Mouse (Mus musculus) stomach, embryonic 14.5 days (tissue): ENCODE measurements around the gene Actn3. TPM values are rescaled to one million over a fixed set of nuclear protein-coding genes. Genes with fewer than 3 reads are reported as not detected.

Source experiments
- ATAC-seq: fragments of 200-750 bp; cut with Nextera tagmentation; 2 replicates; pipeline ENCODE4 v1.8.0; 2017; ENCODE audit warnings: low read depth, moderate TSS enrichment; ENCODE audit not compliant: insufficient number of reproducible peaks, insufficient read depth, low FRiP score
- H3K27ac ChIP-seq: fragments of 300-500 bp; sonication (generic); 2 replicates; pipeline ENCODE4 v1.5.1; 2014; ENCODE audit warnings: mild to moderate bottlenecking, low read length, moderate library complexity, mixed read lengths
- H3K27me3 ChIP-seq: fragments of 300-500 bp; sonication (generic); 2 replicates; pipeline ENCODE4 v1.6.1; 2014; ENCODE audit warnings: low read length, control low read depth, mixed read lengths; ENCODE audit not compliant: control insufficient read depth, insufficient read depth
- H3K36me3 ChIP-seq: fragments of 300-500 bp; sonication (generic); 2 replicates; pipeline ENCODE4 v1.6.1; 2014; ENCODE audit warnings: mild to moderate bottlenecking, control low read depth, low read length, moderate library complexity, mixed read lengths; ENCODE audit not compliant: control insufficient read depth, insufficient read depth
- H3K4me1 ChIP-seq: fragments of 300-500 bp; sonication (generic); 2 replicates; pipeline ENCODE4 v1.6.1; 2014; ENCODE audit warnings: low read length, control low read depth, mixed read lengths; ENCODE audit not compliant: control insufficient read depth, insufficient read depth
- H3K4me2 ChIP-seq: fragments of 300-500 bp; sonication (generic); replicated peaks from 2 replicates; pipeline ENCODE4 v1.6.1; 2014; ENCODE audit warnings: low read depth, low read length, control low read depth
- H3K4me3 ChIP-seq: fragments of 300-500 bp; sonication (generic); 2 replicates; pipeline ENCODE4 v1.5.1; 2014; ENCODE audit warnings: low read depth, low read length, control low read depth
- H3K9ac ChIP-seq: fragments of 300-500 bp; sonication (generic); replicated peaks from 2 replicates; pipeline ENCODE4 v1.6.1; 2014; ENCODE audit warnings: low read depth, mild to moderate bottlenecking, control low read depth, low read length, moderate library complexity, mixed read lengths
- H3K9me3 ChIP-seq: fragments of 300-500 bp; sonication (generic); 2 replicates; pipeline ENCODE4 v1.6.1; 2016; ENCODE audit warnings: low read depth, low read length, control low read depth; ENCODE audit not compliant: control insufficient read depth
- WGBS: fragments of 180-500 bp; shearing (Covaris S2); extraction: QIAGEN DNeasy Blood & Tissue Kit; methylation state at CpG from one replicate; pipeline ENCODE4 v1.1.7; 2014; 5-methylcytosine and 5-hydroxymethylcytosine counted together
- polyA plus RNA-seq: library from polyadenylated mRNA; unstranded; fragments of >200 nt; fragmentation: Nextera tagmentation; extraction: Ambion mirVana; gene quantifications from 2 replicates; pipeline ENCODE4 v1.2.1, GENCODE M21; 2014

Gene Actn3
- polyA plus RNA-seq, 1 experiment from 2014 or later, result 1.8 TPM

GRCm38 (mm10) chr19:4899888-4900287 lies 22.2 kb upstream of the Actn3 start:
- no peak overlapping the region for H3K27ac ChIP-seq
- H3K4me3 ChIP-seq, result no peak overlapping the region
- no peak overlapping the region for H3K4me2 ChIP-seq
- no peaks in the 10 kb centered on the region for H3K36me3 ChIP-seq
- H3K27me3 ChIP-seq, result no peaks in the 10 kb centered on the region
- 72% methylated on average over 3 of the region's 3 CpGs for WGBS
- no peaks in the 10 kb centered on the region for H3K4me1 ChIP-seq
- H3K9ac ChIP-seq, result no peak overlapping the region
- no peaks in the 10 kb centered on the region for H3K9me3 ChIP-seq
- ATAC-seq, result no peak

GRCm38 (mm10) chr19:4898972-4899371 lies 21.3 kb upstream of the Actn3 start:
- Histone ChIP-seq H3K9me3 (no peaks in the 10 kb centered on the region), H3K27ac (no peak overlapping the region), H3K4me1 (no peaks in the 10 kb centered on the region), H3K9ac (no peak overlapping the region), H3K4me2 (no peak overlapping the region), H3K36me3 (no peaks in the 10 kb centered on the region), H3K4me3 (no peak overlapping the region), H3K27me3 (no peaks in the 10 kb centered on the region)
- no peak for ATAC-seq
- WGBS, result 60% methylated on average over 9 of the region's 9 CpGs

DNA sequence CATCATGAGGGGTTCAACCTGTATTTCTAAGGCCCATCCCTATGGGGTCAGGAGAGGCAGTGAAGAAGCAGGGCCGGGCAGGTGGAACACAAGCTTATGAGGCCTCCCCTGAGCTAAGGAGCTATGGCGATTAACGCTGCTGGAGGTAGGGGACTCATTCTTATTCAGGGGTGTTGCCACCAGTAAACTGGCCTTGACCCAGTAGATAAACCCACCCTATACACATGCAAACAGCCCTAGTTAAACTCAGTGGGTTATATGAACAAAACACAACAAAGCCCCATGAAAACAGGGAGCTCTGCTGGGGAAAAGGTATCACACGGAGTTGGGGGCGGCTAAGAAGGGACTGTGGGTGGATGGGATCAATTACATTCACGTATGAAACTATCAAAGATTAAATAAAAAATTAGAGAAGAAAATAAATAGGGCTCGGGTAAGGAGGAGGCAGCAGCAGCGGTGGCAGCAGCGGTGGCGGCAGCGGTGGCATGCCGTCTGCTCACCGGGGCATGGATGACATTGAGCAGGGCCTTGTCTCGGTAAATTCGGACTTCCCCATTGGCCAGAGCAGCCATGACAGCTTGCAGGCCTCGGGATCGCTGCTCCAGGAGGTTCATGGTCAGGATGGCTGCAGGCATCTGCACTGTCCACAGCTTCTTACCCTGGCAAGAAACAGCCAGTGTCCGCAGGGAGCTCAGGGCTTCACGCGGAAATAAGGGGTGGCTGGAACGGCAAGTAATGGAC lies 19.2 kb upstream of the Actn3 start:
- Histone ChIP-seq H3K36me3 (no peaks in the 10 kb centered on the region), H3K27ac (no peak overlapping the region), H3K4me1 (no peaks in the 10 kb centered on the region), H3K9ac (no peak overlapping the region), H3K4me3 (no peak overlapping the region), H3K4me2 (no peak overlapping the region), H3K9me3 (no peaks in the 10 kb centered on the region), H3K27me3 (no peaks in the 10 kb centered on the region)
- 54% methylated on average over 21 of the region's 21 CpGs for WGBS
- no peak for ATAC-seq

DNA sequence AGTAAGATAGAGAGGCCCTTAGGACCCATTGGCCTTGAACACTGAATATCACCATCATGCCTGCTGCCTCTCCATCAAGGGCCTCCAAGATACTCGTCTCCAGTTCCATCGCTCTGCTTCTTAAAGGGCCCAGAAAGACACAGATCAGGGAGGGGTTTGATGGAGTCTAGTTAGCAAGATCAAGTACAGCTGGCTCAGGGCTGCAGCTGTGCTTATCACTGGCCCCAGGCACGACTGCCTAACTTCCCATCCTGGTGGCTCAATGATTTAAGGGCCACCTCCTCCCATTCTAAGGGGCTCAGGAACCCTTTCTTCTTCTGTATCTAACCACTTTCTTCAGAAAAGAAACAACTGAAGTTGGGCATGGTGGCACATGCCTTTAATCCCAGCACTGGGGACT lies 14.1 kb upstream of the Actn3 start:
- Histone ChIP-seq H3K27me3 (no peaks in the 10 kb centered on the region), H3K27ac (no peak overlapping the region), H3K9me3 (no peaks in the 10 kb centered on the region), H3K4me1 (no peaks in the 10 kb centered on the region), H3K4me2 (no peak overlapping the region), H3K9ac (no peak overlapping the region), H3K36me3 (no peaks in the 10 kb centered on the region; the same call in 1 of the 2 replicates), H3K4me3 (no peak overlapping the region)
- 74% methylated on average over 3 of the region's 3 CpGs for WGBS
- no peak for ATAC-seq

DNA sequence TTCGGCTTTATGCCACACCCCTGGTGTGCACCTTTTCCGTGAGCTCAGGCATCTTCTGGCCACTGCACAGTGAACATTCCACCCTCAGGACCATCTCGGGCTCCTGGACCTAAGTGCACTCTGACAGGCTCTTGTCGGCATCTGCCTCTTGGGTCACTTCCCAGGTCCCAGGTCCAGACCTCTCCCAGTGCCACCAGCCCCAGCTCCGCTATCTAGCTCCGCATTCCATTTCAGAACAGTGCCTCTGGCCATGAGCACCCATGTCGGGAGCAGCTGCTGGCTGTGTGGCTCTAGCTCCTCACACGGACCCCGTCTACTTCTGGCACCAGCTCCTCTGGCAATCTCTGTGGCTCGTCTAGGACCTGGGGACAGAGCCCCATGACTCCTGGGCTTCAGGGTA lies 12.1 kb upstream of the Actn3 start:
- Histone ChIP-seq H3K36me3 (no peaks in the 10 kb centered on the region; the same call in 1 of the 2 replicates), H3K27me3 (no peaks in the 10 kb centered on the region), H3K9ac (no peak overlapping the region), H3K4me1 (no peaks in the 10 kb centered on the region), H3K4me2 (no peak overlapping the region), H3K4me3 (no peak overlapping the region), H3K27ac (no peak overlapping the region), H3K9me3 (no peaks in the 10 kb centered on the region)
- ATAC-seq, result no peak
- 79% methylated on average over 10 of the region's 10 CpGs for WGBS

DNA sequence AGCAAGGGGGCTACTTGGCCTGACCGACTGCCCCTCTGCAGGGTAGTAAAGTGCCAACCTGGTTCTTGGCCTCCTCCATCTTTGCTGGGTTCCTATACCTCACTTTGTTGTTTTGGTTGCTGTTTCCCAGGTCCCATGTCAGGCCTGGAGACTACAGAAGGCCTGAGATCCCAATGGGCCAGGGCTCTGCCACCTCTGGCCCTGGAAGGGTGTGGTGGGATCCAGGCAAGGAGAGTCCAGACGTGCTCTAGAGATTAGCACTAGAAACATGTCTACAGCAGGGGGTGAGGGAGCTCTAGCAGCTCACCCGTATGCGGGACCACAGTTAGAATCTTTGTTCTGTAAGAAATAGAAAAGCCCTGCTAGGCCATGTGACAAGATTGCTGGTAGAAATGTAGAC lies 6.3 kb upstream of the Actn3 start:
- H3K9ac ChIP-seq, result no peak overlapping the region
- no peak overlapping the region for H3K4me2 ChIP-seq
- H3K9me3 ChIP-seq, result no peaks in the 10 kb centered on the region
- no peaks in the 10 kb centered on the region; the same call in 1 of the 2 replicates for H3K36me3 ChIP-seq
- no peak for ATAC-seq
- WGBS, result 78% methylated on average over 4 of the region's 4 CpGs
- no peaks in the 10 kb centered on the region for H3K27me3 ChIP-seq
- 0 out of 2 replicates have a peak, but pooled peaks cover 5% of the 10 kb centered on the region for H3K4me1 ChIP-seq
- H3K4me3 ChIP-seq, result no peak overlapping the region
- no peak overlapping the region for H3K27ac ChIP-seq

GRCm38 (mm10) chr19:4879324-4879703 lies 1.6 kb upstream of the Actn3 start:
- H3K9ac ChIP-seq, result peak overlapping the region; percentile 64; the same call in 1 of the 2 replicates
- peak overlapping the region; percentile 89 for H3K4me2 ChIP-seq
- H3K4me3 ChIP-seq, result peak overlapping the region; percentile 95
- ATAC-seq, result no peak
- no peak overlapping the region for H3K27ac ChIP-seq
- no peaks in the 10 kb centered on the region for H3K9me3 ChIP-seq
- H3K4me1 ChIP-seq, result 0 out of 2 replicates have a peak, but pooled peaks cover 7% of the 10 kb centered on the region
- H3K36me3 ChIP-seq, result no peaks in the 10 kb centered on the region; the same call in 1 of the 2 replicates
- H3K27me3 ChIP-seq, result no peaks in the 10 kb centered on the region
- 59% methylated on average over 10 of the region's 10 CpGs for WGBS

GRCm38 (mm10) chr19:4878405-4879323 lies 955 bp upstream of the Actn3 start, which contains the start of gene Zdhhc24:
TSS of gene Zdhhc24 (plus strand) at chr19:4878668.
- no peaks in the 10 kb centered on the region for H3K27me3 ChIP-seq
- peak within 1 kb of the TSS; percentile 95 for H3K4me3 ChIP-seq
- WGBS, result 2% methylated on average over 52 of the region's 52 CpGs
- H3K36me3 ChIP-seq, result no peaks in the 10 kb centered on the region; the same call in 1 of the 2 replicates
- H3K4me1 ChIP-seq, result 0 out of 2 replicates have a peak, but pooled peaks cover 7% of the 10 kb centered on the region
- no peaks in the 10 kb centered on the region for H3K9me3 ChIP-seq
- H3K9ac ChIP-seq, result peak within 1 kb of the TSS; percentile 64
- peak within 1 kb of the TSS; percentile 89 for H3K4me2 ChIP-seq
- peak; percentile 97 for ATAC-seq
- peak within 1 kb of the TSS; percentile 39 for H3K27ac ChIP-seq
